Mouse (Mus musculus) embryonic facial prominence, embryonic 11.5 days (tissue): ENCODE data around the gene Lca5l. TPM values are rescaled to one million over a fixed set of nuclear protein-coding genes. Genes with fewer than 3 reads are reported as not detected.
A peak's percentile ranks its signal among the peaks of the same experiment; 100 is the strongest.
"Not testable (repeated sequence)": the region's sequence is repeated elsewhere in the genome, so short reads cannot be mapped to it uniquely, and the experiment has no call there.

Experiments
- ATAC-seq: fragments of 200-750 bp; cut with Nextera tagmentation; replicated peaks from 2 replicates; pipeline ENCODE4 v1.8.0; 2017; ENCODE audit warnings: low read depth; ENCODE audit not compliant: insufficient number of reproducible peaks, low FRiP score, low TSS enrichment
- DNase-seq: peaks from one replicate; pipeline ENCODE4 v3.0.0-alpha.2; 2015; ENCODE audit warnings: low spot score
- H3K27ac ChIP-seq: fragments of 300-500 bp; sonication (generic); replicated peaks from 2 replicates; pipeline ENCODE4 v1.5.1; 2014; ENCODE audit warnings: mild to moderate bottlenecking, low read depth, low read length, control low read depth
- H3K27me3 ChIP-seq: fragments of 300-500 bp; sonication (generic); 2 replicates; pipeline ENCODE4 v1.6.1; 2014; ENCODE audit warnings: mild to moderate bottlenecking, low read length, moderate library complexity, mixed read lengths; ENCODE audit not compliant: control insufficient read depth, insufficient read depth
- H3K36me3 ChIP-seq: fragments of 300-500 bp; sonication (generic); replicated peaks from 2 replicates; pipeline ENCODE4 v1.6.1; 2014; ENCODE audit warnings: low read depth, mild to moderate bottlenecking, low read length, moderate library complexity, mixed read lengths; ENCODE audit not compliant: control insufficient read depth, insufficient read depth
- H3K4me1 ChIP-seq: fragments of 300-500 bp; sonication (generic); 2 replicates; pipeline ENCODE4 v1.6.1; 2014; ENCODE audit warnings: low read length, mixed read lengths; ENCODE audit not compliant: control insufficient read depth, insufficient read depth
- H3K4me2 ChIP-seq: fragments of 300-500 bp; sonication (generic); 2 replicates; pipeline ENCODE4 v1.6.1; 2014; ENCODE audit warnings: low read depth, mild to moderate bottlenecking, control low read depth, low read length, moderate library complexity
- H3K4me3 ChIP-seq: fragments of 300-500 bp; sonication (generic); 2 replicates; pipeline ENCODE4 v1.5.1; 2014; ENCODE audit warnings: low read depth, low read length, control low read depth
- H3K9ac ChIP-seq: fragments of 300-500 bp; sonication (generic); replicated peaks from 2 replicates; pipeline ENCODE4 v1.6.1; 2014; ENCODE audit warnings: mild to moderate bottlenecking, control low read depth, low read length
- H3K9me3 ChIP-seq: fragments of 300-500 bp; sonication (generic); replicated peaks from 2 replicates; pipeline ENCODE4 v1.6.1; 2016; ENCODE audit warnings: mild to moderate bottlenecking, low read length, inconsistent platforms, mixed read lengths; ENCODE audit not compliant: control insufficient read depth
- WGBS: fragments of 180-500 bp; shearing (Covaris S2); extraction: QIAGEN DNeasy Blood & Tissue Kit; methylation state at CpG from one replicate; pipeline ENCODE4 v1.1.7; 2014; 5-methylcytosine and 5-hydroxymethylcytosine counted together
- polyA plus RNA-seq: library from polyadenylated mRNA; unstranded; fragments of >200 nt; fragmentation: Nextera tagmentation; extraction: Ambion mirVana; gene quantifications from 2 replicates; pipeline ENCODE4 v1.2.1, GENCODE M21; 2014

Lca5l gene
- polyA plus RNA-seq, 1 experiment from 2014 or later = 1.1 TPM

DNA sequence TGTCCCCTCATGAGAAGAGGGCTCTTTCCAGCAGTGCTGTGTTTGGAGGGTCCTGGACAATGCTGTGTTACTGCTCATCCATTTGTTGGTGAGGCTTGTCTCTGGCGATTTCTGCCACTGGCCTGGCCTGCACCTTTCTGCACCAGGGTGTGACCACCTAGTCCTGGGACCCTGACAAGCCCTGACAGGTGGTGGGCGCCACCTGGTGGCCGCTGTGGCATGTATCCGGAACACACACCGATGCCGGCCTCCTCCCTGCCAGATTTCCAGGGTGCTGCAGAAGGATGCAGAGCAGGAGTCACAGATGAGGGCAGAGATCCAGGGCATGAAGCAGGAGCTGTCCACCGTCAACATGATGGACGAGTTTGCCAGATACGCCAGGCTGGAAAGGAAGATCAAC is 40.5 kb downstream of the Lca5l start:
- WGBS = 25% methylated on average over 9 of the region's 9 CpGs
- H3K4me2 ChIP-seq = no peak overlapping the region
- no peak for ATAC-seq

GRCm38 (mm10) chr16:96150995-96151394 is 41.1 kb downstream of the Lca5l start:
- Histone ChIP-seq H3K4me2 (no peak overlapping the region), H3K36me3 (no peaks in the 10 kb centered on the region), H3K4me1 (no peaks in the 10 kb centered on the region), H3K9me3 (no peaks in the 10 kb centered on the region), H3K4me3 (no peak overlapping the region), H3K27ac (no peak overlapping the region), H3K27me3 (no peaks in the 10 kb centered on the region), H3K9ac (no peak overlapping the region)
- ATAC-seq (no peak), DNase-seq (no peak)
- 70% methylated on average over 4 of the region's 4 CpGs for WGBS

More for the DNA sequence above, 40.5 kb downstream of the Lca5l start:
- peak; percentile 82 for DNase-seq
- Histone ChIP-seq H3K4me3 (no peak overlapping the region), H3K27me3 (no peaks in the 10 kb centered on the region), H3K27ac (no peak overlapping the region), H3K9me3 (no peaks in the 10 kb centered on the region), H3K9ac (no peak overlapping the region), H3K4me1 (no peaks in the 10 kb centered on the region), H3K36me3 (no peaks in the 10 kb centered on the region)

GRCm38 (mm10) chr16:96149311-96149710 is 42.8 kb downstream of the Lca5l start:
- H3K4me2 ChIP-seq = no peak overlapping the region
- no peak for ATAC-seq
- no peak overlapping the region for H3K4me3 ChIP-seq
- no peak for DNase-seq
- 67% methylated on average over 9 of the region's 9 CpGs for WGBS
- H3K27ac ChIP-seq = no peak overlapping the region
- H3K9me3 ChIP-seq = no peaks in the 10 kb centered on the region
- H3K9ac ChIP-seq = no peak overlapping the region
- H3K27me3 ChIP-seq = no peaks in the 10 kb centered on the region
- H3K4me1 ChIP-seq = no peaks in the 10 kb centered on the region
- H3K36me3 ChIP-seq = no peaks in the 10 kb centered on the region

DNA sequence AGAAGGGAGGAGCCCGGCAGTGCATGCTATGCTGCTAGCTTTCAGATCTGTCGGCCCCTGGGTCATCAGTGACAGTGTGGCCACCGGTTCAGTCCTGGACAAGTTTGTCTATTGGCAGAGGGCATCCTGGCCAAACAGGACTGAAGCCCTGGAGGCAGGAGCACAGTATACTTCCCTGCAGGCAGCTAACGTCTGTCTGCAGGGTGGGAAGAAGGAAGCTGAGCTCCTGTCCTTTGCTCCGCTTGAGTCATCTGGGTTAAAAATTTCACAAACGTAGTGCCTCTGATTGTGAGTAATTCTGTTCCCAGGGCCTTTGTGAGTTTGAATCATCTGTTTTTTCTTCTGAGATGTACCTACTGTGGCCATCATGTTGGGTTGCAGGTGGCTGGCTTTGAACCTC is 43.2 kb downstream of the Lca5l start:
- H3K27me3 ChIP-seq = no peaks in the 10 kb centered on the region
- H3K9ac ChIP-seq = no peak overlapping the region
- no peak for DNase-seq
- H3K4me3 ChIP-seq = no peak overlapping the region
- no peak for ATAC-seq
- H3K9me3 ChIP-seq = no peaks in the 10 kb centered on the region
- H3K36me3 ChIP-seq = no peaks in the 10 kb centered on the region
- H3K4me1 ChIP-seq = no peaks in the 10 kb centered on the region
- no peak overlapping the region for H3K4me2 ChIP-seq
- WGBS = 74% methylated on average over 6 of the region's 6 CpGs
- no peak overlapping the region for H3K27ac ChIP-seq

DNA sequence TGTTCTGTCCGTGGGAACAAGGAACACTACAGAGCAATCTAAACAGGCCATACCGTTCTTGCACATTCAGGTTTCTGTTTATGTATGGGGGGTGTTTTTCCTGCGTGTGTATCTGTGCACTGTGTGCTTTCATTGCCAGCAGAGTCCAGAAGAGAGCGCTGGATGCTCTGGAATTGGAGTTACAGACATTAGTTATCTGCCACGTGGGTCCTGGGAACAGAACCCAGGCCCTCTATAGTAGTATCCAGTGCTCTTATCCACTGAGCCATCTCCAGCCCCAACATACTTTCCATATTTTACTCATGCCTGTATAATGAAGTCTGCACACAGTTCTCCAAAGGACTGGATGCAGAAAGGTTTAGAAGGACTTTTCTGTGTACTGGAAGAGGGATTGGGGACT is 46.3 kb downstream of the Lca5l start:
- WGBS = under 1% methylated on average over 5 of the region's 5 CpGs
- no peaks in the 10 kb centered on the region for H3K9me3 ChIP-seq
- no peaks in the 10 kb centered on the region for H3K4me1 ChIP-seq
- ATAC-seq (peak; percentile 5; the same call in 1 of the 2 replicates), DNase-seq (no peak)
- H3K27ac ChIP-seq = no peak overlapping the region
- H3K4me3 ChIP-seq = peak overlapping the region; percentile 81
- no peaks in the 10 kb centered on the region for H3K36me3 ChIP-seq
- no peaks in the 10 kb centered on the region for H3K27me3 ChIP-seq
- H3K9ac ChIP-seq = peak overlapping the region; percentile 67
- peak overlapping the region; percentile 78 for H3K4me2 ChIP-seq

DNA sequence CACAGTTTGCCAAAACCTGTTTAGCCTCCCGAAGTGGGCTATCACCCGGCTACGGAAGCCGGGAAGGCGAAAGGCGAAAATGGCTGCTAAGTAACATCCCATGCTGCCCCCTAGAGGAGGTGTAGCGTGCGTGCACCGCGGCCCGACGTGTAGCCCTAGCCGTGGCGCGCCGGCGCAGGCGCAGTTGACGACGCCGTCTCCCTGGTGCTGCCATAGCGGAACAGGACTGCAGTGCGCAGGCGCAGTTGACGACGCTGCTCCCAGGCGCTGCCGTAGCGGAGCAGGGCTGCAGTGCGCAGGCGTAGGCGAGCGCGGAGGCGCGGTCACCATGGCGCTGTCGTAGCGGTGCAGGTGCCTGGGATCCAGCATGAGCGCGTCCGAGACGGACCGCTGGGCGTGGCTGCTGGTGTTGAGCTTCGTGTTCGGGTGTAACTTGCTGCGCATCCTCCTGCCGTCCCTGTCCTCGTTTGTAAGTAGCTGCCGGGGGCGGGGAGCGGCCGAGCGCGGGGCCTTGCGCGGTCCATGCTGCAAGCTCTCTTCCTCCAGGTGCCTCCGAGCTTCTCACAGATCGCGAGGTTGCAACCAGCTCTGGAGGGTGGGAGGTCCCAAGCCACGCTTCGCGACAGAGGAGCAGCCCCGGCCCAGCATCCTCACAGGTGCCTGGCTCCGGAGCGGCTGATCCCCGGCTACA is 46.8 kb downstream of the Lca5l start, which contains the start of gene Wrb:
Gene Wrb, plus strand, starts transcription at position 298 of the 691 bp plus-strand sequence.
- H3K4me2 ChIP-seq = peak within 1 kb of the TSS; percentile 78
- DNase-seq = peak; percentile 100
- no peaks in the 10 kb centered on the region for H3K27me3 ChIP-seq
- H3K4me3 ChIP-seq = peak within 1 kb of the TSS; percentile 81
- under 1% methylated on average over 68 of the region's 68 CpGs for WGBS
- no peaks in the 10 kb centered on the region for H3K36me3 ChIP-seq
- peak within 1 kb of the TSS; percentile 67 for H3K9ac ChIP-seq
- no peak within 1 kb of the TSS for H3K27ac ChIP-seq
- ATAC-seq = peak; percentile 95
- no peaks in the 10 kb centered on the region for H3K4me1 ChIP-seq
- no peaks in the 10 kb centered on the region for H3K9me3 ChIP-seq

GRCm38 (mm10) chr16:96144748-96145109 is 47.3 kb downstream of the Lca5l start:
- not testable (repeated sequence) for H3K36me3 ChIP-seq, H3K27me3 ChIP-seq, H3K9ac ChIP-seq, H3K4me1 ChIP-seq, H3K4me3 ChIP-seq, H3K27ac ChIP-seq, DNase-seq, H3K9me3 ChIP-seq
- ATAC-seq = peak; percentile 32; the same call in 1 of the 2 replicates
- WGBS = 25% methylated on average over 6 of the region's 6 CpGs
- H3K4me2 ChIP-seq = peak overlapping the region; percentile 19; the same call in 1 of the 2 replicates

GRCm38 (mm10) chr16:96128466-96128865 is 63.6 kb downstream of the Lca5l start:
- H3K4me3 ChIP-seq = peak overlapping the region; percentile 98
- peak overlapping the region; percentile 61 for H3K4me2 ChIP-seq
- H3K4me1 ChIP-seq = no peaks in the 10 kb centered on the region
- no peaks in the 10 kb centered on the region for H3K27me3 ChIP-seq
- WGBS = 1% methylated on average over 9 of the region's 9 CpGs
- peak overlapping the region; percentile 85 for H3K9ac ChIP-seq
- no peaks in the 10 kb centered on the region for H3K9me3 ChIP-seq
- ATAC-seq (no peak), DNase-seq (peak; percentile 35)
- H3K36me3 ChIP-seq = peaks cover 18% of the 10 kb centered on the region
- peak overlapping the region; percentile 92 for H3K27ac ChIP-seq
